Mouse (Mus musculus) heart, embryonic 10.5 days (tissue): ENCODE data around the gene Dnmt3a. TPM values are rescaled to one million over a fixed set of nuclear protein-coding genes. Genes with fewer than 3 reads are reported as not detected.
A peak's percentile ranks its signal among the peaks of the same experiment; 100 is the strongest.

Source experiments
- DNase-seq: peaks from one replicate; pipeline ENCODE4 v3.0.0-alpha.2; 2017; ENCODE audit warnings: low spot score
- H3K27ac ChIP-seq: fragments of 300-500 bp; sonication (generic); 2 replicates; pipeline ENCODE4 v1.5.1; 2016; ENCODE audit warnings: mild to moderate bottlenecking
- H3K27me3 ChIP-seq: fragments of 300-500 bp; sonication (generic); 2 replicates; pipeline ENCODE4 v1.6.1; 2016; ENCODE audit warnings: mild to moderate bottlenecking; ENCODE audit not compliant: poor library complexity, insufficient read depth, severe bottlenecking
- H3K36me3 ChIP-seq: fragments of 300-500 bp; sonication (generic); 2 replicates; pipeline ENCODE4 v1.6.1; 2016; ENCODE audit warnings: mild to moderate bottlenecking, moderate library complexity
- H3K4me1 ChIP-seq: fragments of 300-500 bp; sonication (generic); 2 replicates; pipeline ENCODE4 v1.6.1; 2016; ENCODE audit warnings: mild to moderate bottlenecking
- H3K4me3 ChIP-seq: fragments of 300-500 bp; sonication (generic); 2 replicates; pipeline ENCODE4 v1.5.1; 2016; ENCODE audit warnings: mild to moderate bottlenecking, moderate library complexity
- H3K9me3 ChIP-seq: fragments of 300-500 bp; sonication (generic); 2 replicates; pipeline ENCODE4 v1.6.1; 2016; ENCODE audit warnings: mild to moderate bottlenecking, moderate library complexity
- WGBS: fragments of 180-500 bp; shearing (Covaris S2); methylation state at CpG from one replicate; pipeline ENCODE4 v1.1.7; 2016; 5-methylcytosine and 5-hydroxymethylcytosine counted together
- polyA plus RNA-seq: library from polyadenylated mRNA; unstranded; fragments of >200 nt; fragmentation: Nextera tagmentation; extraction: Ambion mirVana; gene quantifications from 2 replicates; pipeline ENCODE4 v1.2.1, GENCODE M21; 2016

The Dnmt3a gene
- 148 and 154 TPM in 2 replicates for polyA plus RNA-seq

DNA sequence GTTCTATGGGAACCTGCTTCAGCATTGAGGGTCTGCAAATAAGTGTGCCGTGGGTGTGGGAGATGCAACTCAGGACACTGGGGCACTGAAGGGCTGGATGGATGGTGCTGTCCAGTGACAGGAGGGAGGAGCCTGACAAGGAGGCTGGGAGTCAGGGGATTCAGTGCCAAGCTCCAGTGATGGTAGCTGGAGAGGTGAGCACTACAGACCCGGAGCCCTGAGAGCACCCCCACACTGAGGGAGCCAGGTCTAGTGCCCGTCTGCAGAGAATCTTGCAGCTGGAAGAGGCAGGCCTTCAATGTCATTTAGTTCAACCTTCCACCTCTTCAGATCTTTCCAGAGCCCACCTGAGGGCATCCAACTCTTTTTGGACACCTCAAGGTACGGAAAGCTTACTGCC is at the start of gene Dnmt3a:
Dnmt3a (plus strand) TSS at position 156 of the 400 bp plus-strand sequence.
- Histone ChIP-seq H3K27ac (peak within 1 kb of the TSS; percentile 97), H3K36me3 (no peaks in the 10 kb centered on the region), H3K4me3 (peak within 1 kb of the TSS; percentile 89), H3K4me1 (peaks cover 41% of the 10 kb centered on the region), H3K27me3 (peaks cover 29% of the 10 kb centered on the region; the same call in 1 of the 2 replicates), H3K9me3 (no peaks in the 10 kb centered on the region)
- WGBS = 21% methylated on average over 4 of the region's 4 CpGs
- DNase-seq = no peak

DNA sequence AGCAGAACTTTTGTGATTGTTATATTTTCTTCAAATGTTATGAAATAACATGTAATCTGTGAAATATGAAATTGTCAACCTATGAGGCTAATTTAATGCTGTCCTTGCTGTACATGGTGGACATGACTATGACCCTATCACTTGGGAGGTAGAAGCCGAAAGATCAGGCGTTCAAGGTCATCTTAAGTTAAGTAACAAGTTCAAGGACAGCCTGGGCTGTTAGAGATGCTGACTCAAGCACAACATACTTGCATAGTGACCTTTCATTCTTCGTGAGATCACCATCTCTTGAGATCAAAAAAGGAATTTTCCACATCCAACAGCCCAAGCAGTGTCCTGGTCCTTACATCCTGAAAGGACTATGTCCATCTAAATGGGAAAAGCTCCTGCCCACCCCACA is 49.6 kb upstream of the Dnmt3a start:
- no peak for DNase-seq
- H3K27ac ChIP-seq = no peak overlapping the region
- H3K36me3 ChIP-seq = 0 out of 2 replicates have a peak, but pooled peaks cover 7% of the 10 kb centered on the region
- 87% methylated on average over 3 of the region's 3 CpGs for WGBS
- H3K4me1 ChIP-seq = no peaks in the 10 kb centered on the region
- H3K4me3 ChIP-seq = no peak overlapping the region
- H3K27me3 ChIP-seq = no peaks in the 10 kb centered on the region
- no peaks in the 10 kb centered on the region for H3K9me3 ChIP-seq

DNA sequence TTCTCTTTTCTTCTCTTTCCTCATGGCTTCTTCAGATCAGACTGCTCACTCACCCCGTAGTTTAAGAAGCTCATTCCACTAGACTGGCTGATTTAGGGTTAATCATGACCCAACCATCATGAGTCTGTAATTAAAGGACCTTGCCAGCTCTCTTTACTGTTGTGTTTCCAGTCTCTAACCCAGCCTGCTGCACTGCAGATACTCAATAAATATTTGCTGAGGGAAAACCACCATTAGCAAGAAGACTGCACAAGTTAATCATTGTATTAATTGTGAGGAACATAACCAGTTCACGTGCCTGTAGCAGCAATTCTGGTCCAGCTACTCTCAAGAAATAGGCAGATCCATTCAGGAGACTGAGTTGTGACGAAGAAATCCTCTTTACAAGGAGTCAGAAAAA is 47.7 kb upstream of the Dnmt3a start:
- no peaks in the 10 kb centered on the region for H3K27me3 ChIP-seq
- H3K4me3 ChIP-seq = no peak overlapping the region
- no peaks in the 10 kb centered on the region for H3K9me3 ChIP-seq
- 89% methylated on average over 3 of the region's 3 CpGs for WGBS
- H3K27ac ChIP-seq = no peak overlapping the region
- peaks cover 4% of the 10 kb centered on the region; the same call in 1 of the 2 replicates for H3K4me1 ChIP-seq
- H3K36me3 ChIP-seq = 0 out of 2 replicates have a peak, but pooled peaks cover 4% of the 10 kb centered on the region
- no peak for DNase-seq

DNA sequence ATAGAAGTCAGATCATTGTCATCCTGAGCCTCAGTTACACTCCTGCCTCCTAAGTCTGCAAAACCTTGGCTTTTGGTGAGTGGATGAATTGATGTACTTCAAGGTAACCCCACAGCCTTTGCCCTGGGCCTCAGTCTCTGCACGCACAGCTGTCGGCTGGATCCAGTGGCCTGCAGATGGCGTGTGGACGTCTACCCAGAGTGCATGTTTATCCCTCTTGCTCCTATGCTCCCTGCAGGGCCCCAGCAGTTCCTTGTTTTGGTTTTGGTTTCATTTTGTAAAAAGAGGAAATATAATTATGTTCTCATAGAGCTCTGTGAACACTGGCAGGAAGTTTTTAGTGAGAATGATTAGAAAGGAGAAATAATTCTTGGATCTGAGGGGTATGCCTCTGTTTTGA is 46.4 kb upstream of the Dnmt3a start:
- no peaks in the 10 kb centered on the region for H3K36me3 ChIP-seq
- no peaks in the 10 kb centered on the region for H3K9me3 ChIP-seq
- no peak for DNase-seq
- H3K4me3 ChIP-seq = no peak overlapping the region
- H3K27ac ChIP-seq = no peak overlapping the region
- WGBS = 61% methylated on average over 4 of the region's 4 CpGs
- peaks cover 8% of the 10 kb centered on the region; the same call in 1 of the 2 replicates for H3K4me1 ChIP-seq
- H3K27me3 ChIP-seq = no peaks in the 10 kb centered on the region

DNA sequence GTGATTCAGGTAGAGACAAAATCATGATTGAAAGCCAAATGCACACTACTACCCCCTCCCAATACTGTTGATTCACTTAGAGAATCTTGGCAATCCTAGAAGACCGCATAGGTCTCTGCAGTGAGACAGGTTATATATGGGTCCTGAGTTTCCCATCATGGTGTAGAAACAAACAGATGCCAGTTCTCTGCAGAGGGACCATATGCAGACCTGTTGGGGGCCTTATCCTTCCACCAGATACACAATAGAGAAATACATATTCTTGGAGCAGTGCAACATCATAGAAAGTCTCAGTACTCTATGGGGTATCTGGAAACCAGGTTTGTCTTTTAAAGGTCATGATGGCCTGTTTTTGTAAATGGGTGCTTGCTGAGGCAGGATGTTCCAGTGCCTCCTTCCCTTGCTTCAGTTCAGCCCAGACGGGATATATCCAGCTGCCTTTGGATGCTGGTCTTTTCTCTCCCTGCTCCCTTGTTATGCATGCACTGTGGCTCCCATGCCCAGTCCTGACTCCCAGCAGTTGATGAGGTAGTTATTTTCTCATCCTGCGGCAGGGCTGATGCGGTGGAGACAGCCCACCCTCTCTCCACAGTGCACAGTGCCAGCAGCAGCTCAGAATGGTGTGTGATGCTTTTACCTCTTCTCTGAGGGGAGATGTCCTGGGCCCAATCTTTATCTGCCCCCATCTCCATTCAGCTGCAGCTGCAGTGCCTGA is 44.8 kb upstream of the Dnmt3a start:
- no peak for DNase-seq
- Histone ChIP-seq H3K9me3 (no peaks in the 10 kb centered on the region), H3K4me3 (no peak overlapping the region), H3K27me3 (no peaks in the 10 kb centered on the region), H3K27ac (no peak overlapping the region), H3K4me1 (peaks cover 8% of the 10 kb centered on the region; the same call in 1 of the 2 replicates), H3K36me3 (no peaks in the 10 kb centered on the region)
- WGBS = 74% methylated on average over 4 of the region's 4 CpGs

DNA sequence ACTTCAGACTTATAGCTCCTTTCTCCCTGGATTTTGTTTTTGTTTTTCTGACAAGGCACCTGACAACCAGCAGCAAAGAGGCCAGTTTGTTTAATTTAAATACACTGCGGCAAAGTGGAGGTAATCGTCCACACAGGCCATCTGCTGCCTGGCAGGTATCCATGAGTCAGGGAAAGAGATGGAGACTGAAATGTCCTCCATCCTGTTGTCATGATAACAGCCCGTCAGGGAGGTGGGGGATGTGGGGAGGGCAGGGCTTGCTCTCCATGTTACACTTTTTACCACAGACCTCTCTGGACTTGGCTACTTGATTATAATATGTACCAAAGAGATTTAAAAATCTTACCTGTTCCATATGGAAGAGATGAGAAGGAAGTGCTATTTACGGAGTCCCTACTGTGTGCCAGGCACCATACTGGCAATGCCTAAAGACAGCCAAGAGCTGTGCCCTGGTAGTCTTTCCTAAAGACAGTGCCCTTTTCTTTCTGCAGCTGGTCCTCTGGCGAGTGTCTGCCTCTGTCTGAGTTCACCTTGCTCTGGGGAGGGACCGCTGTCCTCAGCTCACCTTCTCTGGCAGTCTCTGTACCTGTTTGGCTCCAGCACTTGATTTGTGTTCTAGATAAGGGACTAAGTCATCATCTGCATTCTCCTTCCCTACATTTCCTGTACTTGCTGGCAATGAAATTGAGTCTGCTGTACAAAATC is 44.1 kb upstream of the Dnmt3a start:
- H3K4me1 ChIP-seq = peaks cover 8% of the 10 kb centered on the region; the same call in 1 of the 2 replicates
- 74% methylated on average over 6 of the region's 6 CpGs for WGBS
- DNase-seq = no peak
- H3K9me3 ChIP-seq = no peaks in the 10 kb centered on the region
- H3K4me3 ChIP-seq = no peak overlapping the region
- H3K36me3 ChIP-seq = no peaks in the 10 kb centered on the region
- H3K27ac ChIP-seq = no peak overlapping the region
- H3K27me3 ChIP-seq = no peaks in the 10 kb centered on the region

DNA sequence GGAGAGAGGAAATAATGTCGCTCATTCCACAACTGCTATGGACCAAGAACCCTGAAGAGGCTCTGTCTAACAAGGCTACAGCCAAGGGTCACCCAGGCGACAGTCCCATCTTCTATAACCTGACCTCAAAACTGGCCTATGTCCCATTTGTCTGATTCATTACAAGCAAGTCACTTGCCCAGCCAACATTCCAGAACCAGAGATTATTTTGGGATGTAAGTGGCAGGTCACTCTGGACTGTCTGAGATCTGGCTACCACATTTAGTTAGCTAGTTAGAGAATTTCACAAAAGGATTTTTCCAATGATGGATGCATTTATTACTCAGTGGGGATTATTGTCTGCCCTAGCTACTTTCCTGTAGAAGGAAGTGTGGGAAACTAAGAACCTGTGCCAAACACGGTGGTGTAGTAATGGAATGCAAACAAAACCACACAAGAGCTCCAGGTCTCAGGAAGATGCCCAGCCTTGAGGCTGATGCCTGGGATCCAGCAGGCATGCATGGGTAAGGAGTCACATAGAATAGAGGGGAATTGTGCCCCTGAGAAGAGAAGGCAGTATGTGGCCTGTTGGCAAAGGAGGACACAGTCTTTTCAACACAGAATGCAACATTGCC is 41.5 kb upstream of the Dnmt3a start:
- 75% methylated on average over 3 of the region's 3 CpGs for WGBS
- DNase-seq = no peak
- Histone ChIP-seq H3K27me3 (no peaks in the 10 kb centered on the region), H3K9me3 (no peaks in the 10 kb centered on the region), H3K36me3 (no peaks in the 10 kb centered on the region), H3K4me1 (peaks cover 8% of the 10 kb centered on the region; the same call in 1 of the 2 replicates), H3K27ac (no peak overlapping the region), H3K4me3 (no peak overlapping the region)

DNA sequence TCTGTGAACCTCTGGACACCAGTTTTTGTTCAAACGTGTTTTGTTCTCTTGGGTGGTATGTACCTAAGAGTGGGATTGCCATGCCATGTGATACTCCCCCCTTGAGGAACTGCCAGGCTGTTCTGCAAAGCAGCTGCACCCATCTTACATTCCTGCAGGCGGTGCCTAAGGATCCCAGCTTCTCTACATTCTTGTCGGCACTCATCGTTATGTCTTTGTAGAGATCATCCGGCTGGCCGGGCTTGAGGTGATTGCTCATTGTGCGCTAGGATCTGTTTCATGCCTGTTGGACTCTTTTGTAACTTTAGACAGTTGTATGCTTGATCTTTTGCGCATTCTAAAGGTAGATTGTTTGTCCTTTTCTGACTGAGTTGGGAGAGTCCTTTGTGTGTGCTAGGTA is 38.4 kb upstream of the Dnmt3a start:
- 66% methylated on average over 8 of the region's 8 CpGs for WGBS
- DNase-seq = no peak
- no peaks in the 10 kb centered on the region for H3K36me3 ChIP-seq
- H3K27ac ChIP-seq = no peak overlapping the region
- no peaks in the 10 kb centered on the region for H3K27me3 ChIP-seq
- H3K9me3 ChIP-seq = no peaks in the 10 kb centered on the region
- H3K4me1 ChIP-seq = peaks cover 6% of the 10 kb centered on the region; the same call in 1 of the 2 replicates
- H3K4me3 ChIP-seq = no peak overlapping the region

DNA sequence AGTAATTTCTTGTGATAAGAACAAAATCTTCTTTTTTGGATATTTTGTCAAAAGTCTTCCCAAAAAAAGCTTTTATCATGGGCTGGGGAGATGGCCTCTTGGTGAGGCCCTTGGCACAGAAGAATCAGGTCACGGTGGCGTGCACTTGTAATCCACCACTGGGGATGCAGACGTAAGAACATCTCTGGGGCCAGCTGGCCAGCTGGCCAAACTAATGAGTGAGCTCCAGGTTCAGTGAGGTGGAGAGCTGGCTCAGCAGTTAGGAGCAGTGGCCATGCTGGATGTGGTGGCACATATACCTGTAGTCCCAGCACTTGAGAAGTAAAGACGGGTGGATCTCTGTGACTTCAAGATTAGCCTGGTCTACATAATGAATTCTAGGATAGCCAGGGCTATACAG is 37.4 kb upstream of the Dnmt3a start:
- Histone ChIP-seq H3K9me3 (no peaks in the 10 kb centered on the region), H3K27ac (no peak overlapping the region), H3K36me3 (peaks cover 4% of the 10 kb centered on the region; the same call in 1 of the 2 replicates), H3K27me3 (no peaks in the 10 kb centered on the region), H3K4me3 (no peak overlapping the region), H3K4me1 (peaks cover 2% of the 10 kb centered on the region; the same call in 1 of the 2 replicates)
- DNase-seq = no peak
- WGBS = 94% methylated on average over 4 of the region's 4 CpGs

DNA sequence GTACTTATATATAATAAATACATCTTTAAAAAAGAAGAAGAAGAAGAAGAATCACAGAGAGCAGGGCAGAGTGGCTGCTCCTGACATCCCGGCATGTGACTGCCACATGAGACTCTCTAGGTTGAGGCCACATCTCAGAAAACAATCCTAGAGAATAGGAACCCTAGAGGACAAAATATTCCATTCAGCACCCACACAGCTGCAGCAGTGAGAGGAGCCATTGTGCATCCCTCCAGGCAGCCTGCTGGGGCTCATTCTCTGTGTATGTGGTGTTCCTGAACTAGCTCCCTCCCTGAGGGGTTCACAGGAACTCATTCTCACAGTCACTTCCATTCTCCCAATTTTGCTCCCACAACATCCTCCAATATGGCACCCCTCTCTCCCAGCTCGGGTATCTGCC is 35.3 kb upstream of the Dnmt3a start:
- Histone ChIP-seq H3K36me3 (peaks cover 7% of the 10 kb centered on the region; the same call in 1 of the 2 replicates), H3K27me3 (no peaks in the 10 kb centered on the region), H3K4me1 (no peaks in the 10 kb centered on the region), H3K9me3 (no peaks in the 10 kb centered on the region), H3K27ac (no peak overlapping the region), H3K4me3 (no peak overlapping the region)
- WGBS = 85% methylated on average over 2 of the region's 2 CpGs
- DNase-seq = no peak

DNA sequence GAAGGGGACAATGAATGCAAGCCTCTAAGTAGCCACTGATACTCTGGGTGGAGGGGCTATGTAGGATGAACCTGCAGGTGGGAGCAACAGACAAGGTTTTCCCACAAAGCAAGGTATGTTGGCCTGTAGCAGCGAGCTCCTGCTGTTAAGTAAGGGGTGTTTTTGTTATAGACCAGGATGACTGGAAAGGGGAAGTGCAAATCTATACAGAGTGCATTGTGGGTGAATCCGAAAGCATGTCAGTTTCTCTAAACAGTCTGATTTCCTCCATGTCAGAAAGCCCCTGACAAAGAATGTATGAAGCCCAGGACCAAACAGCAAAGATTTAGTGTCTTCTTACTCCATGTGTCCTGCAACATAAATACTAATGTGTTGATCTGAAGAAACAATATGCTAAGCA is 34.7 kb upstream of the Dnmt3a start:
- H3K36me3 ChIP-seq = peaks cover 11% of the 10 kb centered on the region
- no peaks in the 10 kb centered on the region for H3K4me1 ChIP-seq
- H3K27me3 ChIP-seq = no peaks in the 10 kb centered on the region
- no peak overlapping the region for H3K27ac ChIP-seq
- H3K9me3 ChIP-seq = no peaks in the 10 kb centered on the region
- no peak overlapping the region for H3K4me3 ChIP-seq
- WGBS = 83% methylated on average over 2 of the region's 2 CpGs
- no peak for DNase-seq

DNA sequence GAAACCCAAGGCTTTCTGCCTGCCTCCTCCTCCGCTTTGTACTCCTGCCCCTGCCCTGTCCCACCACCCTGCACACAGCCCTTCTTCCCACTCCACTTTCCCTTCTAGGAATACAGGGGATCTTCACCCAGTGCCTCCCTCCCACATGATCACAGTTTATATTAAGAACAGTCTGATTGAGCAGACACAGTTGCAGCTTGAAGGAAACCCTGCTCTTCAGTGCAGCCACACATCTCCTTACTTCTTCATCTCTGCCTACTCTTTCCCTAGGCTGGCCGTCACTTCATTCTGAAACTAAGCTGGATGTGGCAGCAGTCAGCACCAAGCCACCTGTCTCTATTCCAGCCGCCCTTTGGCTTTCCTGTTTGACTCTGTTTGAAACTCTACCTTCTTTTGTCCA is 32.2 kb upstream of the Dnmt3a start:
- Histone ChIP-seq H3K9me3 (no peaks in the 10 kb centered on the region), H3K27me3 (no peaks in the 10 kb centered on the region), H3K4me3 (no peak overlapping the region), H3K4me1 (0 out of 2 replicates have a peak, but pooled peaks cover 4% of the 10 kb centered on the region), H3K36me3 (peaks cover 11% of the 10 kb centered on the region), H3K27ac (no peak overlapping the region)
- no peak for DNase-seq
- WGBS = 85% methylated on average over 3 of the region's 3 CpGs

DNA sequence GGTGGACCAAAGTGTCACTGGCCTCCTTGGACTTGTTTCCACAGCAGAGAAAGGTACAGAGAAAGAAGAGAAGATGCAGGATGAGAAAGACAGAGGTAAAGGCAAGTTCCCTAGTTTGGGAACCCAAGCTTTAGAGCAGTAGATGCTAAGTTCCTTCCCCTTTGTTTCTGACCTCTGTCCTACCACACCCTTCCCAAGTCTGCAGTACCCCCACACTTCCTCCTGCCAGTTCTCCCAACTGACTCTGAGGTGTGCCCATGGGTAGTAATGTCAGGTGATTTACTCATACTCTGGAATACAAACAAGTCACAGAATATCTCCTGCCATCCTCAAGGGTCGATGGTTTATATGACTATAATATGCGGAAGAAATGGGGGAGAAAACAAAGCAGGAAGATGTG is 29.8 kb upstream of the Dnmt3a start:
- 87% methylated on average over 2 of the region's 2 CpGs for WGBS
- Histone ChIP-seq H3K4me1 (peaks cover 26% of the 10 kb centered on the region), H3K9me3 (no peaks in the 10 kb centered on the region), H3K4me3 (no peak overlapping the region), H3K27ac (no peak overlapping the region), H3K27me3 (no peaks in the 10 kb centered on the region), H3K36me3 (peaks cover 11% of the 10 kb centered on the region)
- DNase-seq = no peak
